Mouse (Mus musculus) limb, embryonic 11.5 days (tissue): ENCODE results near the gene Psmc2. TPM values are rescaled to one million over a fixed set of nuclear protein-coding genes. Genes with fewer than 3 reads are reported as not detected.

ENCODE experiments used
- ATAC-seq: fragments of 200-750 bp; cut with Nextera tagmentation; 2 replicates; pipeline ENCODE4 v1.8.0; 2017; ENCODE audit warnings: low read depth; ENCODE audit not compliant: insufficient number of reproducible peaks, low FRiP score, low TSS enrichment
- DNase-seq: peaks from one replicate; pipeline ENCODE4 v3.0.0-alpha.2; 2015; ENCODE audit warnings: low spot score
- H3K27ac ChIP-seq: fragments of 300-500 bp; sonication (generic); replicated peaks from 2 replicates; pipeline ENCODE4 v1.5.1; 2014; ENCODE audit warnings: low read depth, mild to moderate bottlenecking, low read length
- H3K27me3 ChIP-seq: fragments of 300-500 bp; sonication (generic); 2 replicates; pipeline ENCODE4 v1.6.1; 2014; ENCODE audit warnings: mild to moderate bottlenecking, low read length, mixed read lengths; ENCODE audit not compliant: control insufficient read depth, insufficient read depth
- H3K36me3 ChIP-seq: fragments of 300-500 bp; sonication (generic); 2 replicates; pipeline ENCODE4 v1.6.1; 2014; ENCODE audit warnings: mild to moderate bottlenecking, low read length, moderate library complexity, mixed read lengths; ENCODE audit not compliant: control insufficient read depth, insufficient read depth
- H3K4me1 ChIP-seq: fragments of 300-500 bp; sonication (generic); 2 replicates; pipeline ENCODE4 v1.6.1; 2014; ENCODE audit warnings: low read length, mixed read lengths; ENCODE audit not compliant: control insufficient read depth, insufficient read depth
- H3K4me2 ChIP-seq: fragments of 300-500 bp; sonication (generic); 2 replicates; pipeline ENCODE4 v1.6.1; 2014; ENCODE audit warnings: low read depth, mild to moderate bottlenecking, moderate library complexity; ENCODE audit not compliant: severe bottlenecking
- H3K4me3 ChIP-seq: fragments of 300-500 bp; sonication (generic); 2 replicates; pipeline ENCODE4 v1.5.1; 2014; ENCODE audit warnings: low read depth, low read length
- H3K9ac ChIP-seq: fragments of 300-500 bp; sonication (generic); 2 replicates; pipeline ENCODE4 v1.6.1; 2014; ENCODE audit warnings: mild to moderate bottlenecking, low read length
- H3K9me3 ChIP-seq: fragments of 300-500 bp; sonication (generic); 2 replicates; pipeline ENCODE4 v1.6.1; 2016; ENCODE audit warnings: low read length; ENCODE audit not compliant: control insufficient read depth
- WGBS: fragments of 180-500 bp; shearing (Covaris S2); extraction: QIAGEN DNeasy Blood & Tissue Kit; methylation state at CpG from one replicate; pipeline ENCODE4 v1.1.7; 2014; 5-methylcytosine and 5-hydroxymethylcytosine counted together
- polyA plus RNA-seq: library from polyadenylated mRNA; unstranded; fragments of >200 nt; fragmentation: Nextera tagmentation; extraction: Ambion mirVana; gene quantifications from 2 replicates; pipeline ENCODE4 v1.2.1, GENCODE M21; 2014

Psmc2 gene
- polyA plus RNA-seq, 1 experiment from 2014 or later: 231 TPM

- peak overlapping the region; percentile 40 for H3K4me2 ChIP-seq
- H3K4me1 ChIP-seq: no peaks in the 10 kb centered on the region; the same call in 1 of the 2 replicates
- H3K9ac ChIP-seq: peak overlapping the region; percentile 89
- ATAC-seq: no peak
- no peaks in the 10 kb centered on the region for H3K9me3 ChIP-seq
- 39% methylated on average over 11 of the region's 11 CpGs for WGBS
- H3K36me3 ChIP-seq: no peaks in the 10 kb centered on the region
- H3K4me3 ChIP-seq: peak overlapping the region; percentile 86
- H3K27me3 ChIP-seq: no peaks in the 10 kb centered on the region
- H3K27ac ChIP-seq: no peak overlapping the region
- no peak for DNase-seq
Observed at GRCm38 (mm10) chr5:21787186-21788105, 2.4 kb downstream of the Psmc2 start.

- 65% methylated on average over 5 of the region's 5 CpGs for WGBS
- Histone ChIP-seq H3K27ac (no peak overlapping the region), H3K9me3 (no peaks in the 10 kb centered on the region), H3K4me3 (no peak overlapping the region), H3K9ac (no peak overlapping the region), H3K4me1 (no peaks in the 10 kb centered on the region; the same call in 1 of the 2 replicates), H3K36me3 (no peaks in the 10 kb centered on the region), H3K4me2 (no peak overlapping the region), H3K27me3 (no peaks in the 10 kb centered on the region)
- DNase-seq (no peak), ATAC-seq (no peak)
Observed at GRCm38 (mm10) chr5:21789061-21789460, 4.0 kb downstream of the Psmc2 start.

GRCm38 (mm10) chr5:21792166-21792565, 7.1 kb downstream of the Psmc2 start:
- DNase-seq (no peak), ATAC-seq (no peak)
- Histone ChIP-seq H3K27me3 (no peaks in the 10 kb centered on the region), H3K36me3 (peaks cover 5% of the 10 kb centered on the region; the same call in 1 of the 2 replicates), H3K4me2 (no peak overlapping the region), H3K4me3 (no peak overlapping the region), H3K9me3 (no peaks in the 10 kb centered on the region), H3K9ac (no peak overlapping the region), H3K4me1 (no peaks in the 10 kb centered on the region; the same call in 1 of the 2 replicates), H3K27ac (no peak overlapping the region)

GRCm38 (mm10) chr5:21802907-21803306, 17.8 kb downstream of the Psmc2 start:
- H3K27me3 ChIP-seq: no peaks in the 10 kb centered on the region
- H3K9me3 ChIP-seq: no peaks in the 10 kb centered on the region
- H3K36me3 ChIP-seq: peaks cover 9% of the 10 kb centered on the region; the same call in 1 of the 2 replicates
- no peak for ATAC-seq
- H3K27ac ChIP-seq: no peak overlapping the region
- no peak overlapping the region for H3K4me3 ChIP-seq
- H3K9ac ChIP-seq: no peak overlapping the region
- H3K4me2 ChIP-seq: no peak overlapping the region
- H3K4me1 ChIP-seq: no peaks in the 10 kb centered on the region
- DNase-seq: no peak
- WGBS: 91% methylated on average over 9 of the region's 9 CpGs

- H3K36me3 ChIP-seq: peaks cover 9% of the 10 kb centered on the region; the same call in 1 of the 2 replicates
- 94% methylated on average over 12 of the region's 12 CpGs for WGBS
- H3K27me3 ChIP-seq: no peaks in the 10 kb centered on the region
Observed at GRCm38 (mm10) chr5:21803691-21804188, 18.7 kb downstream of the Psmc2 start.

GRCm38 (mm10) chr5:21804837-21805236, 19.8 kb downstream of the Psmc2 start:
- H3K36me3 ChIP-seq: peaks cover 6% of the 10 kb centered on the region; the same call in 1 of the 2 replicates
- H3K4me2 ChIP-seq: no peak overlapping the region

More at GRCm38 (mm10) chr5:21803691-21804188, 18.7 kb downstream of the Psmc2 start:
- Histone ChIP-seq H3K4me1 (no peaks in the 10 kb centered on the region), H3K27ac (no peak overlapping the region), H3K9me3 (no peaks in the 10 kb centered on the region), H3K9ac (no peak overlapping the region), H3K4me3 (no peak overlapping the region), H3K4me2 (no peak overlapping the region)
- ATAC-seq (no peak), DNase-seq (no peak)

GRCm38 (mm10) chr5:21810924-21811323, 25.8 kb downstream of the Psmc2 start:
- Histone ChIP-seq H3K4me1 (no peaks in the 10 kb centered on the region), H3K9ac (no peak overlapping the region), H3K27me3 (no peaks in the 10 kb centered on the region), H3K9me3 (no peaks in the 10 kb centered on the region), H3K4me3 (no peak overlapping the region), H3K27ac (no peak overlapping the region), H3K4me2 (no peak overlapping the region), H3K36me3 (no peaks in the 10 kb centered on the region)
- ATAC-seq (no peak), DNase-seq (no peak)
- 77% methylated on average over 10 of the region's 10 CpGs for WGBS

More at GRCm38 (mm10) chr5:21804837-21805236, 19.8 kb downstream of the Psmc2 start:
- Histone ChIP-seq H3K27me3 (no peaks in the 10 kb centered on the region), H3K9ac (no peak overlapping the region), H3K4me3 (no peak overlapping the region), H3K9me3 (no peaks in the 10 kb centered on the region), H3K4me1 (no peaks in the 10 kb centered on the region), H3K27ac (no peak overlapping the region)
- 82% methylated on average over 4 of the region's 4 CpGs for WGBS
- DNase-seq: no peak
- no peak for ATAC-seq

GRCm38 (mm10) chr5:21813994-21814393, 28.9 kb downstream of the Psmc2 start:
- peak; percentile 70 for DNase-seq
- Histone ChIP-seq H3K9ac (no peak overlapping the region), H3K4me2 (no peak overlapping the region), H3K4me1 (no peaks in the 10 kb centered on the region), H3K27ac (no peak overlapping the region), H3K27me3 (no peaks in the 10 kb centered on the region), H3K9me3 (no peaks in the 10 kb centered on the region), H3K36me3 (no peaks in the 10 kb centered on the region), H3K4me3 (no peak overlapping the region)
- 45% methylated on average over 1 of the region's 1 CpGs for WGBS
- no peak for ATAC-seq
